Mouse (Mus musculus) liver, postnatal 0 days (tissue): ENCODE data around the gene Gm10643.

Experiments
- CTCF ChIP-seq: sonication (generic); IDR thresholded peaks from 2 replicates; pipeline ENCODE4 v1.5.1; 2016; ENCODE audit warnings: antibody characterized with exemption, low read depth
- EP300 ChIP-seq: IDR thresholded peaks from 2 replicates; pipeline ENCODE4 v1.6.1; 2016; ENCODE audit warnings: antibody characterized with exemption, low read depth, mild to moderate bottlenecking

DNA sequence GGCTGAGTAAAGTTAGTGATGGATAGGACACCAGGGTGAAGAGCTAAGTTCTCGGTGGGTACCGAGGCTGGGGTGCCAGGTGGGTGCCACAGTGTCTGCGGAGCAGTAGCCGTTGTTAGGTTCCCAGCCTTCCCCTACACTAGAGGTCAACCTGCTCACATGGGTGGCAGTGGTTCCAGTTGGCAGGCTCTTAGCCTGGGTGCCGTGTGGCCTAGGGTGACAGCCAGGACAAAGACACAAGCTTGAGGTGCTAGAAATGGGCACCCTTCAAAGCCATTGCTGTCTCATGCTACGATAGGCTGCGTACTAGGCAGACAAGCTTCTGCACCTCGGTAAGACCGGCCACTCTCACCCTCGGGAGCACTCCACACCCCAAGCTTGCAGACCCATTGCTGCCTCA lies 7.4 kb upstream of the Gm10643 start:
- TF ChIP-seq EP300 = no peak
- TF ChIP-seq CTCF = no peak
